Mouse (Mus musculus) 3T3-L1 (cell line): ENCODE data around the gene Shisa2.

Experiments
- DNase-seq: peaks from one replicate; pipeline ENCODE4 v3.0.0-alpha.2; 2015; ENCODE audit warnings: low read depth, low spot score

The Shisa2 gene

GRCm38 (mm10) chr14:59632067-59632466 lies 7.0 kb downstream of the Shisa2 start:
- no peak for DNase-seq

GRCm38 (mm10) chr14:59633295-59633898 lies 8.3 kb downstream of the Shisa2 start:
- DNase-seq = no peak

DNA sequence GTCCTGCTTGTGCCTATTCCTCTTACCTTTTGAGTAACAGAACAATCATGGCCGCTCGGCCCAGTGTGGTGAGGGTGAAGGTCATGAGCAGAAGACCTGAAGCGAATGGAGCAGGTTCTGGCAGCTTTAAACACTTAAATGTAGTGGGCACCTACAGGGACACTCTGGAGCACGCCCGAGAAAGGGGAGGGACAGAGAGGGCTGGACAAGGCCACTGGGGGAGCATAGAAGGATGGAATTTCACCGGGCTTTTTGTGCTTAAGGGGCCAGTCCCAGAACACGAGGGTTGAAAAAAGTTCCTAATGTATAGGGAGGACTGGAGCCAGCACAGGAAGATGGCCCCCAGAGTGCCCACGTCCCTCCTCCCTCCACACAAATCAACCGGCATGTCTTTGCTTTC lies 8.9 kb downstream of the Shisa2 start:
- no peak for DNase-seq

DNA sequence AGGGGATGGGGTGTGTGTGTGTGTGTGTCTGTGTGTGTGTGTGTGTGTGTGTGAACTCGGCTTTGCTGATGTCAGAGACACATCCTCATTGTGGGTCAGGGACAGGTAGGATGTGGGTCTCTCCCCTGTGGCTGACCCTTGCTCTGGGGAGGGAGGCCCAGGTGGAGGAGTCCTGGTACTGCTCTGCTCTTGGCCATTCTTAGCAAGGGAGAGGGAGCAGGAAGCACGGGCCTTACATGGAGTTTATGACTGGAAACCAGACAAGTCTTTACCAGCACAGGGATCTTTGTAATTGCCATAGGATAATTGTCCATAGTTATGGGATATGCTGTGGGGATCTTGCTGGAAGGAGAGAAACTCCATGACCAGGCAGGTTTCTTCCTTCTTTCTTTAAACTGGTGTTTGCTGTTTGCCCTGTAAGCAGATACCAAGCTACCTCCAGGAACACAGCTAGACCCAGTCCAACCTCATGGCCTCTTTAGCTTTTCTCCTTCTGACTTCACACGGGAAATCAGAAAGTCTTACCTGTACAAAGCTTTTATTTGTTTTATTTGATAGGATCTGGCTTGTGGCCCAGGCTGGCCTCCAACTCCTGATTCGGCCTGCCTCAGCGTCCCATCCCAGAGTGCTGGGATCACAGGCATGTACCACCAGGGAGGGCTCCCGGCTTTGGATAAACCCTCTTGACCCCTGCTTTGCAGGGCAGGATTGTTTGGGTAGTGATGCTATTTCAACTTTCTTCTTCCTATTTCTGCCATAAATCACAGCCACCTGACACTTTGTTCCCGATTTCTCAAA lies 14.0 kb downstream of the Shisa2 start:
- DNase-seq = no peak

- no peak for DNase-seq
Observed at GRCm38 (mm10) chr14:59641856-59642255, 16.7 kb downstream of the Shisa2 start.

DNA sequence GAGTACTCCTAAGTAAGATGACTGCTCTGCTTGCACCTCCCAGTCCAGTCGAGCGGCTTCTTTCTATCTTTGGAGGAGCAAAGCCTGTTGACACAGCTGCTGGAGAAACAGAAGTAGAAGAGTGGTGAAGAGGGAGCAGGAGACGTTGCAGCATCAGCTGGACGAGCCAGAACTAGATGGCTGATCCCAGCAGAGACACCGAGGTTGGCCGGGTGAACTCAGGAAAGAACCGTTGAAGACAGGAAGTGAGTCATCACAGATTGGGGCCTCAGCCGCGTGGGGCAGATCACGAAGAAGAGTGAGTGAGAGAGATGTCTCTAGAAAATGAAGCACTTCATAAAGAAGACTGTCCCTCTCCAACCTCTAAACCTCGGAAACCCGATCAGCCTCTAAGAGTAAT lies 18.5 kb downstream of the Shisa2 start:
- peak; percentile 2 for DNase-seq

GRCm38 (mm10) chr14:59644166-59644565 lies 19.1 kb downstream of the Shisa2 start:
- no peak for DNase-seq

- no peak for DNase-seq
Observed at GRCm38 (mm10) chr14:59644896-59645295, 19.8 kb downstream of the Shisa2 start.

GRCm38 (mm10) chr14:59646826-59647697 lies 22.0 kb downstream of the Shisa2 start:
- DNase-seq = no peak

DNA sequence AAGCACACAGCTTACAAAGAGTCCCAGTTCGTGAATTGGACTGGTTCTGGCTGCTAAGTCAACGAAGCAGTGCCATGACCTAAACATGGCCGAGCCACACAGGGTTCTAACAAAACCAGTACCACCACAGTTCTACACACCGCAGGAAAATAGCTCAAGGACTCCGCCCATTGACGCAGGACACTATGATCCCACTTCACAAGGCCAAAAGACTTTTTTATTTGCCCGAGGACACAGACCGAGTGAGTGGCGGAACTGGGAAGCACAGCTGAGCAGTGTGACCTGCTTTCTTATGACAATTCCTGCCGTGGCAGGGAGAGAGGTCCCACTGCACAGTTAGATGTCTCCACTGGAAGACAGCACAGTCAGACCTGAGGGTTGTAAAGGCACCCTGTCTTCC lies 23.5 kb downstream of the Shisa2 start:
- no peak for DNase-seq

DNA sequence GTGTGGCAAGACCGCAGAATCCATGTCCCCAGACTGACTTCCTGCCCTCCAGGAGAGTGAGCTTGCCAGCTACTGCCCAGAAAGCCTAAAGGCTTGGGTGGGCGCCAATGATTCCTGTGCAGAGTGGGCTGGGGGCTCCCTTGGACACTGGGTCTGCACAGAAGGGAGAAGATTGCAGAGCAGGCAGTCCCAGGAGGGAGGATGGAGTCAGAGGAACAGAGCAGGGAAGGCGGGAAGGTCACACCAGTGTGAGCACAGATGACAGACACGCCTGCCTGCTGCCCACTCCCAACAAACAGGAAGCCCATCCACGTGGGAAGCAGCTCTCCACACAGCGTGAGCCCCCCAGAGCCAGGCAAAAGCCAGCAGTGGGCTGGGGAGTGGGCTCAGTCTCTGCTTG lies 24.2 kb downstream of the Shisa2 start:
- DNase-seq = no peak

DNA sequence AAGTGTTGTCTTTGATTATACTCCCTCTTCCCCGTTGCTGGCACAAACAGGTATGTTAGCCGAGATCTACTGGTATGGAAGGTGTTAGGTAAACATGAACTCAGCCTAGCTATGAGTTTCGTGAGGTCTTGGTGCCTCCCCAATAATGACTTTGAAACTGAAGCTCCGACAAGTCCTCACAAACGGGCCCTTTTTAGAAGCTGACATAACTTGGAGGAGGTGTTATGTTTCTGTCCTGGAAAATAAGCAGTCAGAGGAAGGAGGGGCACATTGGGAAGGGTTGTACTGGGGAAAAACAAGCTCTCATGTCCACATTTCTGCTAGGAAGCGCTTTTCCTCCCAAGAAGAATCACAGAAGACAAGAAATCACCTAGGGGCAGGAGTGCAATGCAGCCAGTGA lies 31.5 kb downstream of the Shisa2 start:
- no peak for DNase-seq

DNA sequence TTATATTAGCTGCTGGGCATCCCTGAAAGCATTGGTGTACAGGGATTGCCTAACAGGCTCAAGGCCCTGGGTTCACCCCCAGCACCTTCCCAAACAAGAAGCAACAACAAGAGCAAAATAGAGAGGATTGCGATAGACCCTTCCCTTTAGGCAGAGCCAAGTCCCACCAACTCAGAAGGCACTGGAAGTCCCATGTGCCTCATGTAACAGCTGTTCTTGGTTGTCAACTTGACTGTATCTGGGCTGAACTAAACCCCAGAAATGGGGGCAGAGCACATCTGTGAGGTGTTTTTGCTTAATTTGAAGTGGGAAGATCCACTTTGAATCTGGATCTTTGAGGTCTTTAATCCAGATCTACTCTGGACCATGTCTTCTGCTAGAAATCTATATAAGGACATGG lies 32.0 kb downstream of the Shisa2 start:
- DNase-seq = no peak

- DNase-seq = no peak
Observed at GRCm38 (mm10) chr14:59672893-59673515, 47.9 kb downstream of the Shisa2 start.

DNA sequence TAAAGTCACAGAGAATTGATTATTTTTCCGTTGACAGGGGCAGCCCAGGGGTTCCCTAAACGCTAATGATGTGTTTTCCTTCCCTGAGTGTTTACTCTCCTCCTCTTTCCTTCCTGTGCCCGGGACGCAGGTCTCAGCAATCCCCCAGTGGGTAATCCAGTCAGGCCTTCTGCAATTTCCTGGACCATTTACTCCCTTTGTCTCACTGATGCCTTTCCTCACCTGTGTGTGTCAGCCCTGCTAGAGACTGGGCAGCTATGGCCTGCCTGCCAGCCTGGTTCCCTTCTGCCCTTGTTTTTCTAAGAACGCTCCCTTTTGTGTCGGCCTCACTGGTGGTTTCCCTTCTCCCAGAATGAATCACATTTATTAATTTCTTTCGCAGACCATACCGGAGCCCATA lies 49.4 kb downstream of the Shisa2 start:
- no peak for DNase-seq

DNA sequence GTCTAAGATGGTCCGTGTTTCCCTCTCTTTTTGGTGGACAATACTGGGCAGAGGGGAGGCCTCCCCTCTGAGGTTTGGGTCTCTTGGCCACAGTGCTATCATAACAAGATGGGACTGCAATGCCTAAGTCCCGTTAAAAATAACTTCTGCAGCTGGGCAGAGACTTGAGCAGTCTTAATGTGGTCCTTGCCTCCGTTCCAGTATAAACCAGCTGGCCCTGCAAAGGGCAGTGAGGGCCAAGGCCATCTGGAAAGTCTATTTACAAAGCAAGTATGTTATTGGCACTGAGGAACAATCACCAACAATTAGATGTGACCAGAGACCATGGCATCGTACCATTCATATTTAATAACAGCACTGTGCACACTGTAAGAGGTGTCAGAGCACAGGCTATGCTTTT lies 50.2 kb downstream of the Shisa2 start:
- no peak for DNase-seq

GRCm38 (mm10) chr14:59677598-59678003 lies 52.5 kb downstream of the Shisa2 start:
- DNase-seq = no peak
